Mouse (Mus musculus): ENCODE measurements around the gene Rbpj.

GRCm38 (mm10) chr5:53591683-53592050 lies 125.7 kb downstream of the Rbpj start:
- no peak for TF ChIP-seq CTCF (IDR thresholded peaks at IDR 0.05; ENCODE audit: low read depth)
- no peak for TF ChIP-seq EP300 (IDR thresholded peaks at IDR 0.05; ENCODE audit: low read depth)
